Mouse (Mus musculus): ENCODE measurements around the gene Reps2. TPM values are rescaled to one million over a fixed set of nuclear protein-coding genes. Genes with fewer than 3 reads are reported as not detected.

Reps2 gene
- polyA plus RNA-seq, 1 experiment from 2014 or later: 0.36 TPM

- H3K27me3 ChIP-seq (ENCODE audit: control insufficient read depth, insufficient read depth, low read length): no peaks in the 10 kb centered on the region
- no peaks in the 10 kb centered on the region for H3K36me3 ChIP-seq (ENCODE audit: control insufficient read depth, insufficient read depth, low read length)
- no peak for ATAC-seq (replicated peaks; ENCODE audit: insufficient number of reproducible peaks, low FRiP score, low TSS enrichment)
- H3K9me3 ChIP-seq (replicated peaks; ENCODE audit: control insufficient read depth, low read length): no peaks in the 10 kb centered on the region
- WGBS (ENCODE audit: insufficient replicate concordance): 76% methylated on average over 2 of the region's 2 CpGs
- H3K4me2 ChIP-seq: no peak overlapping the region
- H3K4me3 ChIP-seq (ENCODE audit: low read depth, low read length): no peak overlapping the region
- H3K27ac ChIP-seq (ENCODE audit: low read depth, low read length): no peak overlapping the region
- H3K9ac ChIP-seq (ENCODE audit: low read depth, low read length): no peak overlapping the region
- no peaks in the 10 kb centered on the region for H3K4me1 ChIP-seq (ENCODE audit: control insufficient read depth, insufficient read depth, low read length)
These were observed 196.7 kb downstream of the Reps2 start for GRCm38 (mm10) chrX:162446678-162447318.

DNA sequence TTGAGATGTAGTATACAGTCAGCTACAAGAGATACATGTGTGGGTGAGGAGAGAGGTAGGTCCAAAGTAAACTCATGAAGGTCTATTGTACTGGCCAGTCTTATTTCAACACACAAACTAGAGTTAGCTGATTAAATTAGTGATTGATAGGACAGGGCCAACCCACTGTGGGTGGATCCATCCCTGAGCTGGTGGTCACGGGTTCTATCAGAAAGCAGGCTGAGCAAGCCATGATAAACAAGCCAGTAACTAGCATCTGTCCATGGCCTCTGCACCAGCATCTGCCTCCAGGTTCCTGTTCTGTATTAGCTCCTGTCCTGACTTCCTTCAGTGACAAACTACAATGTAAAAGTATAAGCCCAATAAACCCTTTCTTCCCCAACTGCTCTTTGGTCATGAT is 200.1 kb downstream of the Reps2 start:
- no peaks in the 10 kb centered on the region for H3K27me3 ChIP-seq (ENCODE audit: control insufficient read depth, insufficient read depth, low read length)
- 75% methylated on average over 1 of the region's 1 CpGs for WGBS (ENCODE audit: insufficient replicate concordance)
- no peak for ATAC-seq (replicated peaks; ENCODE audit: insufficient number of reproducible peaks, low FRiP score, low TSS enrichment)
- H3K9ac ChIP-seq (ENCODE audit: low read depth, low read length): no peak overlapping the region
- no peaks in the 10 kb centered on the region for H3K36me3 ChIP-seq (ENCODE audit: control insufficient read depth, insufficient read depth, low read length)
- H3K4me3 ChIP-seq (ENCODE audit: low read depth, low read length): no peak overlapping the region
- H3K4me1 ChIP-seq (ENCODE audit: control insufficient read depth, insufficient read depth, low read length): no peaks in the 10 kb centered on the region
- H3K27ac ChIP-seq (ENCODE audit: low read depth, low read length): no peak overlapping the region
- H3K9me3 ChIP-seq (replicated peaks; ENCODE audit: control insufficient read depth, low read length): no peaks in the 10 kb centered on the region
- H3K4me2 ChIP-seq: no peak overlapping the region

- Histone ChIP-seq H3K27ac (ENCODE audit: low read depth, low read length) (no peak overlapping the region), H3K4me2 (no peak overlapping the region), H3K9ac (ENCODE audit: low read depth, low read length) (no peak overlapping the region), H3K36me3 (ENCODE audit: control insufficient read depth, insufficient read depth, low read length) (no peaks in the 10 kb centered on the region), H3K4me3 (ENCODE audit: low read depth, low read length) (no peak overlapping the region), H3K4me1 (ENCODE audit: control insufficient read depth, insufficient read depth, low read length) (no peaks in the 10 kb centered on the region), H3K27me3 (ENCODE audit: control insufficient read depth, insufficient read depth, low read length) (no peaks in the 10 kb centered on the region), H3K9me3 (replicated peaks; ENCODE audit: control insufficient read depth, low read length) (no peaks in the 10 kb centered on the region)
- 31% methylated on average over 1 of the region's 1 CpGs for WGBS (ENCODE audit: insufficient replicate concordance)
- no peak for ATAC-seq (replicated peaks; ENCODE audit: insufficient number of reproducible peaks, low FRiP score, low TSS enrichment)
These were observed 200.5 kb downstream of the Reps2 start for GRCm38 (mm10) chrX:162442970-162443369.

- no peak for ATAC-seq (replicated peaks; ENCODE audit: insufficient number of reproducible peaks, low FRiP score, low TSS enrichment)
- Histone ChIP-seq H3K36me3 (ENCODE audit: control insufficient read depth, insufficient read depth, low read length) (no peaks in the 10 kb centered on the region), H3K27ac (ENCODE audit: low read depth, low read length) (no peak overlapping the region), H3K4me3 (ENCODE audit: low read depth, low read length) (no peak overlapping the region), H3K27me3 (ENCODE audit: control insufficient read depth, insufficient read depth, low read length) (0 out of 2 replicates have a peak, but pooled peaks cover 3% of the 10 kb centered on the region), H3K9me3 (replicated peaks; ENCODE audit: control insufficient read depth, low read length) (no peaks in the 10 kb centered on the region), H3K4me2 (no peak overlapping the region), H3K4me1 (ENCODE audit: control insufficient read depth, insufficient read depth, low read length) (no peaks in the 10 kb centered on the region), H3K9ac (ENCODE audit: low read depth, low read length) (no peak overlapping the region)
- WGBS (ENCODE audit: insufficient replicate concordance): 73% methylated on average over 5 of the region's 5 CpGs
These were observed 210.5 kb downstream of the Reps2 start for GRCm38 (mm10) chrX:162432776-162433543.

DNA sequence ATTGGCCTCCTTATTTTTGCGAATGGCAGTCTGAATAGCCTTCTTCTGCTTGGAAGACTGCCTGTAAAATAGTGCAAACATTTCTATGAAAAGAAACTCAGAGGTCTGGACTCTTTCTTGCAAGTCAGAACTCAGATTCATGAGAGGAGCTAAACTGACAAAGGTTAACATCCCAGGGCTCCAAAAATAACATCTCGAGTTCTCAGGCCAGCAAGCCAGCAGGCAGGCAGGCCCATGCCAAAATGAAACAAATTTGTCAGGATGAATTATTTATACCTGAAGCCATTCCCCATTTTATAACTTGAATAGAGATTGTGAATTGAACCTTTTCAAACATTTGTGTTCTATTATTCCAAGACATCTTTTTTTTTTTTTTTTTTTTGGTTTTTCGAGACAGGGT is 215.8 kb downstream of the Reps2 start:
- 76% methylated on average over 2 of the region's 3 CpGs for WGBS (ENCODE audit: insufficient replicate concordance)

DNA sequence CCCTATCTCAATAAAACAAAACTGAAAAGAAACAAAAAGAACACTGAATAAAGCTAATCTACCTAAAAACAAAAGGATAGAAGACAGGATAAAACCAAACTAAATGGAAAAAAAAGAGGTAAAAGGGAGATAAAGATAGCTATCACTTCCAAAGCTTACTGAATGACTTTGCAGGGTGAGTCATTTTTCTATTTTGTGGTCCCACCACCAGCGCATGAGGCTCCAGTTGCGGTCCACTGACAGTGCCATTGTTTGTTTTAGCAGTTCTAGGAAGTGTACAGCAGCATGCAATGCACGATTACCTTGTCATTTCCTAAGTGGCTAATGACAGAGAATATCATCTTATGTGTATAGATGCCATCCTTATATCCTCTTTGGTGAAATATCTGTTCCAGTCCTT is 224.0 kb downstream of the Reps2 start:
- H3K4me2 ChIP-seq: no peak overlapping the region
- 68% methylated on average over 3 of the region's 3 CpGs for WGBS (ENCODE audit: insufficient replicate concordance)
- H3K4me1 ChIP-seq (ENCODE audit: control insufficient read depth, insufficient read depth, low read length): no peaks in the 10 kb centered on the region
- H3K9me3 ChIP-seq (replicated peaks; ENCODE audit: control insufficient read depth, low read length): no peaks in the 10 kb centered on the region
- no peak overlapping the region for H3K27ac ChIP-seq (ENCODE audit: low read depth, low read length)
- no peak overlapping the region for H3K4me3 ChIP-seq (ENCODE audit: low read depth, low read length)
- H3K9ac ChIP-seq (ENCODE audit: low read depth, low read length): no peak overlapping the region
- ATAC-seq (replicated peaks; ENCODE audit: insufficient number of reproducible peaks, low FRiP score, low TSS enrichment): no peak
- H3K36me3 ChIP-seq (ENCODE audit: control insufficient read depth, insufficient read depth, low read length): no peaks in the 10 kb centered on the region
- H3K27me3 ChIP-seq (ENCODE audit: control insufficient read depth, insufficient read depth, low read length): no peaks in the 10 kb centered on the region

More for the DNA sequence above, 215.8 kb downstream of the Reps2 start:
- H3K4me1 ChIP-seq (ENCODE audit: control insufficient read depth, insufficient read depth, low read length): no peaks in the 10 kb centered on the region
- no peaks in the 10 kb centered on the region for H3K27me3 ChIP-seq (ENCODE audit: control insufficient read depth, insufficient read depth, low read length)
- no peaks in the 10 kb centered on the region for H3K36me3 ChIP-seq (ENCODE audit: control insufficient read depth, insufficient read depth, low read length)
- H3K9me3 ChIP-seq (replicated peaks; ENCODE audit: control insufficient read depth, low read length): no peaks in the 10 kb centered on the region
- no peak overlapping the region for H3K9ac ChIP-seq (ENCODE audit: low read depth, low read length)
- ATAC-seq (replicated peaks; ENCODE audit: insufficient number of reproducible peaks, low FRiP score, low TSS enrichment): no peak
- H3K4me2 ChIP-seq: no peak overlapping the region
- H3K27ac ChIP-seq (ENCODE audit: low read depth, low read length): no peak overlapping the region
- no peak overlapping the region for H3K4me3 ChIP-seq (ENCODE audit: low read depth, low read length)

DNA sequence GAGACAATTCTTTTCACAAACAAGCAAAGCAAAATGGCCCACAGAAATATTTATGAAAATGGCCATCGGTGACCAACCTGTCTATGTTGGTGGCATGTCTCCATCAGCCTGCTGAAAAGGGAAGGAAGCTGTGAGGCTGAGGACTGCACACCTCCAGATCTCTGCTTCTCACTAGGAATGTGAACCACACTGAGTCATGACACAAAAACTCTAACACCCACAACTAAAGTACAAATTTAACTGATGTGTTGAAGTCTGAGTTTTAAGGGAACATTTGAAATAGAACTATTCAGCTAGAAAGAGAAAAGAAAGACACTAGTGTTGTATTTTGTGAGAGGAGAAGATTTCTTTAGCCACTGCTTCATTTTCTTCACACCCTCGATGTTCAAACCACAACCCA is 230.3 kb downstream of the Reps2 start:
- no peaks in the 10 kb centered on the region for H3K27me3 ChIP-seq (ENCODE audit: control insufficient read depth, insufficient read depth, low read length)
- no peaks in the 10 kb centered on the region for H3K9me3 ChIP-seq (replicated peaks; ENCODE audit: control insufficient read depth, low read length)
- no peaks in the 10 kb centered on the region for H3K36me3 ChIP-seq (ENCODE audit: control insufficient read depth, insufficient read depth, low read length)
- no peaks in the 10 kb centered on the region for H3K4me1 ChIP-seq (ENCODE audit: control insufficient read depth, insufficient read depth, low read length)
- 77% methylated on average over 2 of the region's 2 CpGs for WGBS (ENCODE audit: insufficient replicate concordance)
- no peak for ATAC-seq (replicated peaks; ENCODE audit: insufficient number of reproducible peaks, low FRiP score, low TSS enrichment)
- H3K4me2 ChIP-seq: no peak overlapping the region
- H3K27ac ChIP-seq (ENCODE audit: low read depth, low read length): no peak overlapping the region
- no peak overlapping the region for H3K4me3 ChIP-seq (ENCODE audit: low read depth, low read length)
- H3K9ac ChIP-seq (ENCODE audit: low read depth, low read length): no peak overlapping the region

DNA sequence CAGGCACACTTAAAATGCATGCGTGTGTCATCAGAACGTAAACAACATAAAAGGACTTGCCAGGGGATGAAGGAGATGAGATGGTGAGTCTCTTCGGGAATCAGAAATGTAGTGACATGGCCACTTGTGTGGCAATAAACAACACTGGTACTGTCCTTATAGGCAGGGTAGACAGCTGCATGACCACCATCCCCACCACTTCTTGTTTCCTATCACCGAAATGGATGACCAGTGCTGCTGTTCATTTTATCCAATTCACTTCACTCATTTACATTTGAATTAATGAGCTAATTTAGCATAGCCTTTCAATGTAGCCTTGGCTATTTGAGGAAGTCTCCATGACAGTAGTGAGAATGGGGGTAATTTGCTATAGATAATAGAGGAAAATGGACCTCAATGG is 236.2 kb downstream of the Reps2 start:
- H3K36me3 ChIP-seq (ENCODE audit: control insufficient read depth, insufficient read depth, low read length): no peaks in the 10 kb centered on the region
- ATAC-seq (replicated peaks; ENCODE audit: insufficient number of reproducible peaks, low FRiP score, low TSS enrichment): no peak
- H3K27ac ChIP-seq (ENCODE audit: low read depth, low read length): no peak overlapping the region
- H3K4me3 ChIP-seq (ENCODE audit: low read depth, low read length): no peak overlapping the region
- H3K4me2 ChIP-seq: no peak overlapping the region
- no peaks in the 10 kb centered on the region for H3K9me3 ChIP-seq (replicated peaks; ENCODE audit: control insufficient read depth, low read length)
- no peak overlapping the region for H3K9ac ChIP-seq (ENCODE audit: low read depth, low read length)
- WGBS (ENCODE audit: insufficient replicate concordance): 87% methylated on average over 4 of the region's 4 CpGs
- no peaks in the 10 kb centered on the region for H3K4me1 ChIP-seq (ENCODE audit: control insufficient read depth, insufficient read depth, low read length)
- H3K27me3 ChIP-seq (ENCODE audit: control insufficient read depth, insufficient read depth, low read length): no peaks in the 10 kb centered on the region

GRCm38 (mm10) chrX:162402487-162402886 is 241.0 kb downstream of the Reps2 start:
- ATAC-seq (replicated peaks; ENCODE audit: insufficient number of reproducible peaks, low FRiP score, low TSS enrichment): no peak

More at GRCm38 (mm10) chrX:162402487-162402886, 241.0 kb downstream of the Reps2 start:
- no peak overlapping the region for H3K27ac ChIP-seq (ENCODE audit: low read depth, low read length)
- H3K36me3 ChIP-seq (ENCODE audit: control insufficient read depth, insufficient read depth, low read length): no peaks in the 10 kb centered on the region
- H3K4me2 ChIP-seq: no peak overlapping the region
- no peak overlapping the region for H3K4me3 ChIP-seq (ENCODE audit: low read depth, low read length)
- WGBS (ENCODE audit: insufficient replicate concordance): 63% methylated on average over 3 of the region's 3 CpGs
- H3K9me3 ChIP-seq (replicated peaks; ENCODE audit: control insufficient read depth, low read length): no peaks in the 10 kb centered on the region
- H3K9ac ChIP-seq (ENCODE audit: low read depth, low read length): no peak overlapping the region
- H3K27me3 ChIP-seq (ENCODE audit: control insufficient read depth, insufficient read depth, low read length): no peaks in the 10 kb centered on the region
- no peaks in the 10 kb centered on the region for H3K4me1 ChIP-seq (ENCODE audit: control insufficient read depth, insufficient read depth, low read length)

All from heart, embryonic 11.5 days (tissue).